ENCODE assay signal across 13 mouse cellular contexts in the genomic region with DNA sequence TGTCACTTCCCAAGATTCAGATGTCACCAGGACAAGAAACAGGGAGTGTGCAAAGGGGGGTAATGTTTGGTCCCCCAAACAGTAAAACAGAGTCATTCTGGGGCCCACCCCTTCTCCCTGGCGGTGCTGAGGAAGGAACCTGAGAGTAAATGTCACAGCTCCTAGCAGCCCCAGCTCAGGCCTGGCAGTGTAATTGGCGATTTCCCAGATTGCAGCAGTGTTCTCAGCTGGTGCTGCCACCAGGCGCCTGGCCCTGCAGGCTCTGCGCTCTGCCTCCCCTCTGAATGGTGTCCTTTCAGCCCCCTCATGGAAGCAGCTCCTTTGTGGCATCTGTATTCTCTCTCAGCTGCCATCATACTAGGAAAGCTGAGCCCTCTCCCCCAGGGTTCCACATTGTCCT. TPM values are rescaled to one million over a fixed set of nuclear protein-coding genes. Genes with fewer than 3 reads are reported as not detected.
DNase-seq lines count a peak whose midpoint lies in the region; ATAC-seq and TF ChIP-seq lines count a peak whose summit lies in the region.
"Had no signal": no experiment of that assay in that cellular context is flagged by ENCODE, and none has a peak within 500 bp of the region (broad histone marks: within the 10 kb centered on the region; RNA-seq: fewer than 3 reads in every experiment).

No protein-coding gene starts in this region.

- H3K27ac ChIP-seq in left cerebral cortex, adult 2 months, result peak overlapping the region; percentile 53; the same call in 1 of the 2 replicates
- 0 out of 2 replicates have a peak overlapping the region, but pooled peaks have one; percentile 35 for H3K27ac ChIP-seq in embryonic facial prominence, embryonic 10.5 days (replicated peaks)
- peak overlapping the region; percentile 2; the same call in 1 of the 2 replicates for H3K27ac ChIP-seq in hindbrain, embryonic 13.5 days
- H3K27ac ChIP-seq in neural tube, embryonic 13.5 days (replicated peaks), result peak overlapping the region; percentile 52
- H3K27ac ChIP-seq: limb, embryonic 12.5 days had no signal

- ATAC-seq in hindbrain, embryonic 13.5 days (ENCODE audit: low FRiP score), result 0 out of 2 replicates have a peak, but pooled peaks have one; percentile 21
- ATAC-seq in neural tube, embryonic 13.5 days (ENCODE audit: low read depth), result 0 out of 2 replicates have a peak, but pooled peaks have one; percentile 16
- ATAC-seq: inflammation-experienced regulatory T-cells, adult 6 months had no signal

- H3K36me3 ChIP-seq in embryonic facial prominence, embryonic 10.5 days (replicated peaks), result no peaks in the 10 kb centered on the region
- no peaks in the 10 kb centered on the region for H3K36me3 ChIP-seq in hindbrain, embryonic 13.5 days
- H3K36me3 ChIP-seq in neural tube, embryonic 13.5 days, result no peaks in the 10 kb centered on the region
- H3K36me3 ChIP-seq: heart, embryonic 12.5 days; limb, embryonic 12.5 days had no signal

- 31% methylated on average over 4 of the region's 4 CpGs for WGBS in embryonic facial prominence, embryonic 10.5 days
- WGBS in hindbrain, embryonic 13.5 days, result 22% methylated on average over 4 of the region's 4 CpGs
- WGBS in neural tube, embryonic 13.5 days, result 18% methylated on average over 4 of the region's 4 CpGs

- DNase-seq in left cerebral cortex, adult 2 months (ENCODE audit: extremely low spot score in 1 of 2, low spot score in 2 of 2), result peak in 1 of 2 experiments; percentile 26
- DNase-seq in left cerebral cortex, adult 11 months (ENCODE audit: low spot score), result no peak
- DNase-seq in embryonic facial prominence, embryonic 10.5 days (ENCODE audit: low spot score), result no peak
- DNase-seq in natural killer cell, adult 2 months (ENCODE audit: low spot score in 2 of 2), result no peak
- DNase-seq in testis, postnatal 14 days (ENCODE audit: low spot score), result no peak
- DNase-seq: kidney, postnatal 14 days; lung, adult 2 months had no signal

- H3K9me3 ChIP-seq in embryonic facial prominence, embryonic 10.5 days, result no peaks in the 10 kb centered on the region
- H3K9me3 ChIP-seq in hindbrain, embryonic 13.5 days, result no peaks in the 10 kb centered on the region
- no peaks in the 10 kb centered on the region for H3K9me3 ChIP-seq in neural tube, embryonic 13.5 days
- H3K9me3 ChIP-seq: heart, embryonic 12.5 days; limb, embryonic 12.5 days; megakaryocyte, embryonic 14.5 days had no signal

- peaks cover 10% of the 10 kb centered on the region; the same call in 1 of the 2 replicates for H3K27me3 ChIP-seq in embryonic facial prominence, embryonic 10.5 days (replicated peaks; ENCODE audit: low read depth, poor library complexity, severe bottlenecking)
- 0 out of 2 replicates have a peak, but pooled peaks cover 7% of the 10 kb centered on the region for H3K27me3 ChIP-seq in hindbrain, embryonic 13.5 days
- H3K27me3 ChIP-seq in neural tube, embryonic 13.5 days, result peaks cover 4% of the 10 kb centered on the region; the same call in 1 of the 2 replicates

- H3K4me1 ChIP-seq in embryonic facial prominence, embryonic 10.5 days, result peaks cover 10% of the 10 kb centered on the region
- H3K4me1 ChIP-seq in hindbrain, embryonic 13.5 days (replicated peaks), result peaks cover 30% of the 10 kb centered on the region
- H3K4me1 ChIP-seq in neural tube, embryonic 13.5 days (replicated peaks), result peaks cover 30% of the 10 kb centered on the region
- H3K4me1 ChIP-seq: heart, embryonic 12.5 days had no signal

- 0 out of 2 replicates have a peak overlapping the region, but pooled peaks have one; percentile 0 for H3K9ac ChIP-seq in hindbrain, embryonic 13.5 days
- 0 out of 2 replicates have a peak overlapping the region, but pooled peaks have one; percentile 9 for H3K9ac ChIP-seq in neural tube, embryonic 13.5 days
- H3K9ac ChIP-seq: heart, embryonic 12.5 days; limb, embryonic 12.5 days had no signal

- TF ChIP-seq CTCF in left cerebral cortex, adult 2 months (IDR thresholded peaks at IDR 0.05), result no peak; the same call in none of the 2 replicates

- H3K4me3 ChIP-seq in left cerebral cortex, adult 2 months, result no peak overlapping the region
- no peak overlapping the region for H3K4me3 ChIP-seq in embryonic facial prominence, embryonic 10.5 days
- H3K4me3 ChIP-seq in hindbrain, embryonic 13.5 days, result no peak overlapping the region
- H3K4me3 ChIP-seq in neural tube, embryonic 13.5 days, result no peak overlapping the region
- H3K4me3 ChIP-seq: heart, embryonic 12.5 days; limb, embryonic 12.5 days; megakaryocyte, embryonic 14.5 days had no signal

- intact Hi-C loops in left cerebral cortex, adult 2 months (cut with DNase I), result no loop called here

- H3K4me2 ChIP-seq in hindbrain, embryonic 13.5 days, result no peak overlapping the region
- no peak overlapping the region for H3K4me2 ChIP-seq in neural tube, embryonic 13.5 days
- H3K4me2 ChIP-seq: heart, embryonic 12.5 days; limb, embryonic 12.5 days had no signal

RNA-seq across cellular contexts. Expression of gene Ntng2, which starts 14.0 kb away (rescaled TPM):
- total RNA-seq in left cerebral cortex, adult 2 months (2021), result 10 to 100 TPM; 82.4 to 90.1 TPM
- 0.69 and 1.4 TPM in 2 replicates for polyA plus RNA-seq in embryonic facial prominence, embryonic 10.5 days (2016; fragmentation: Nextera tagmentation; extraction: Ambion mirVana)
- polyA plus RNA-seq in hindbrain, embryonic 13.5 days (2015; fragmentation: Nextera tagmentation; extraction: Ambion mirVana), result 2.8 and 3.1 TPM in 2 replicates
- polyA plus RNA-seq in neural tube, embryonic 13.5 days (2015; fragmentation: Nextera tagmentation; extraction: Ambion mirVana), result 1.8 and 2.0 TPM in 2 replicates

Comparison
In these comparisons a context has a peak if more than half of its experiments do, and no peak if none do; other contexts are left out.
1. H3K27ac ChIP-seq: peak in every context shown above with its lines; median percentile 53 in left cerebral cortex, adult 2 months; 52 in neural tube, embryonic 13.5 days; 35 in embryonic facial prominence, embryonic 10.5 days; 2 in hindbrain, embryonic 13.5 days.